Mouse (Mus musculus) cerebellum, adult 2 months (tissue): ENCODE measurements around the gene Gm20403. TPM values are rescaled to one million over a fixed set of nuclear protein-coding genes. Genes with fewer than 3 reads are reported as not detected.

Source experiments
- polyA plus RNA-seq: library from polyadenylated mRNA; depleted of rRNA; stranded (reverse); fragments of >200 nt; gene quantifications from 2 replicates; pipeline ENCODE4 v1.2.3, GENCODE M21; 2012; rRNA removed

Gm20403 gene
- polyA plus RNA-seq, 1 experiment: not detected

Other genes starting within 250 kb of the Gm20403 start
- 46.4 and 46.7 TPM in 2 replicates for gene Snx6, start 190.8 kb downstream of the Gm20403 start, polyA plus RNA-seq
- 74.5 and 86.8 TPM in 2 replicates for gene Cfl2, start 123.7 kb downstream of the Gm20403 start, polyA plus RNA-seq
- gene Baz1a, start 27.8 kb upstream of the Gm20403 start, polyA plus RNA-seq: 0.55 and 0.62 TPM in 2 replicates
- gene 2700097O09Rik, start 93.6 kb upstream of the Gm20403 start, polyA plus RNA-seq: 24.8 and 27.1 TPM in 2 replicates
- gene Srp54a, start 93.7 kb upstream of the Gm20403 start, polyA plus RNA-seq: 70.1 and 79.4 TPM in 2 replicates
- gene Fam177a, start 137.9 kb upstream of the Gm20403 start, polyA plus RNA-seq: 26.2 and 29.3 TPM in 2 replicates
- 33.3 and 43.6 TPM in 2 replicates for gene Srp54b, start 168.6 kb upstream of the Gm20403 start, polyA plus RNA-seq
- gene 1700047I17Rik2, start 213.1 kb upstream of the Gm20403 start, polyA plus RNA-seq: not detected in 2 replicates
- 60.8 and 66.2 TPM in 2 replicates for gene Srp54c, start 243.6 kb upstream of the Gm20403 start, polyA plus RNA-seq